Mouse (Mus musculus): Measurements from ENCODE around the gene Slc38a2. TPM values are rescaled to one million over a fixed set of nuclear protein-coding genes. Genes with fewer than 3 reads are reported as not detected.
A peak's percentile ranks its signal among the peaks of the same experiment; 100 is the strongest.

The Slc38a2 gene
- polyA plus RNA-seq, 1 experiment from 2014 or later = 117 TPM

GRCm38 (mm10) chr15:96736663-96737385 is 37.3 kb upstream of the Slc38a2 start:
- no peak for ATAC-seq (ENCODE audit: insufficient number of reproducible peaks, low FRiP score, low TSS enrichment, low read depth)
- H3K4me1 ChIP-seq = peaks cover 13% of the 10 kb centered on the region; the same call in 1 of the 2 replicates

GRCm38 (mm10) chr15:96735562-96736160 is 36.1 kb upstream of the Slc38a2 start:
- Histone ChIP-seq H3K36me3 (no peaks in the 10 kb centered on the region), H3K9me3 (no peaks in the 10 kb centered on the region), H3K27ac (no peak overlapping the region), H3K4me1 (peaks cover 13% of the 10 kb centered on the region; the same call in 1 of the 2 replicates), H3K4me3 (no peak overlapping the region), H3K9ac (no peak overlapping the region), H3K4me2 (no peak overlapping the region), H3K27me3 (no peaks in the 10 kb centered on the region)
- no peak for ATAC-seq (ENCODE audit: insufficient number of reproducible peaks, low FRiP score, low TSS enrichment, low read depth)
- 82% methylated on average over 15 of the region's 15 CpGs for WGBS

More at GRCm38 (mm10) chr15:96736663-96737385, 37.3 kb upstream of the Slc38a2 start:
- Histone ChIP-seq H3K9me3 (no peaks in the 10 kb centered on the region), H3K27ac (no peak overlapping the region), H3K36me3 (no peaks in the 10 kb centered on the region), H3K4me3 (no peak overlapping the region), H3K4me2 (no peak overlapping the region), H3K27me3 (no peaks in the 10 kb centered on the region), H3K9ac (no peak overlapping the region)
- 70% methylated on average over 15 of the region's 15 CpGs for WGBS

- Histone ChIP-seq H3K27me3 (no peaks in the 10 kb centered on the region), H3K9ac (no peak overlapping the region), H3K9me3 (no peaks in the 10 kb centered on the region), H3K36me3 (no peaks in the 10 kb centered on the region), H3K4me2 (no peak overlapping the region), H3K27ac (peak overlapping the region; percentile 34; the same call in 1 of the 2 replicates), H3K4me3 (no peak overlapping the region), H3K4me1 (peaks cover 22% of the 10 kb centered on the region)
- WGBS = 43% methylated on average over 7 of the region's 7 CpGs
- ATAC-seq (ENCODE audit: insufficient number of reproducible peaks, low FRiP score, low TSS enrichment, low read depth) = no peak
Measured at GRCm38 (mm10) chr15:96734423-96734822, 34.9 kb upstream of the Slc38a2 start.

- Histone ChIP-seq H3K4me1 (peaks cover 39% of the 10 kb centered on the region), H3K36me3 (no peaks in the 10 kb centered on the region), H3K4me3 (no peak overlapping the region), H3K9me3 (no peaks in the 10 kb centered on the region), H3K9ac (no peak overlapping the region), H3K27me3 (no peaks in the 10 kb centered on the region), H3K27ac (0 out of 2 replicates have a peak overlapping the region, but pooled peaks have one; percentile 22), H3K4me2 (no peak overlapping the region)
- ATAC-seq (ENCODE audit: insufficient number of reproducible peaks, low FRiP score, low TSS enrichment, low read depth) = no peak
- 85% methylated on average over 9 of the region's 9 CpGs for WGBS
Measured at GRCm38 (mm10) chr15:96730416-96730815, 30.9 kb upstream of the Slc38a2 start.

- no peak overlapping the region for H3K4me3 ChIP-seq
- no peak for ATAC-seq (ENCODE audit: insufficient number of reproducible peaks, low FRiP score, low TSS enrichment, low read depth)
- 70% methylated on average over 9 of the region's 9 CpGs for WGBS
- H3K4me1 ChIP-seq = peaks cover 39% of the 10 kb centered on the region
- H3K4me2 ChIP-seq = no peak overlapping the region
- H3K9me3 ChIP-seq = no peaks in the 10 kb centered on the region
- no peaks in the 10 kb centered on the region for H3K27me3 ChIP-seq
- H3K36me3 ChIP-seq = no peaks in the 10 kb centered on the region
- H3K27ac ChIP-seq = no peak overlapping the region
- H3K9ac ChIP-seq = no peak overlapping the region
Measured at GRCm38 (mm10) chr15:96729785-96730184, 30.3 kb upstream of the Slc38a2 start.

GRCm38 (mm10) chr15:96728993-96729392 is 29.5 kb upstream of the Slc38a2 start:
- Histone ChIP-seq H3K4me3 (no peak overlapping the region), H3K27ac (peak overlapping the region; percentile 68), H3K4me1 (peaks cover 35% of the 10 kb centered on the region), H3K27me3 (no peaks in the 10 kb centered on the region), H3K36me3 (no peaks in the 10 kb centered on the region), H3K4me2 (no peak overlapping the region), H3K9me3 (no peaks in the 10 kb centered on the region), H3K9ac (no peak overlapping the region)
- no peak for ATAC-seq (ENCODE audit: insufficient number of reproducible peaks, low FRiP score, low TSS enrichment, low read depth)
- 29% methylated on average over 10 of the region's 10 CpGs for WGBS

GRCm38 (mm10) chr15:96728346-96728745 is 28.8 kb upstream of the Slc38a2 start:
- H3K27me3 ChIP-seq = no peaks in the 10 kb centered on the region
- peak overlapping the region; percentile 68 for H3K27ac ChIP-seq
- no peaks in the 10 kb centered on the region for H3K36me3 ChIP-seq
- H3K4me1 ChIP-seq = peaks cover 28% of the 10 kb centered on the region
- H3K9ac ChIP-seq = no peak overlapping the region
- ATAC-seq (ENCODE audit: insufficient number of reproducible peaks, low FRiP score, low TSS enrichment, low read depth) = no peak
- no peaks in the 10 kb centered on the region for H3K9me3 ChIP-seq
- 52% methylated on average over 4 of the region's 4 CpGs for WGBS
- H3K4me2 ChIP-seq = no peak overlapping the region
- no peak overlapping the region for H3K4me3 ChIP-seq

GRCm38 (mm10) chr15:96724506-96724905 is 25.0 kb upstream of the Slc38a2 start:
- Histone ChIP-seq H3K27ac (no peak overlapping the region), H3K9ac (no peak overlapping the region), H3K4me3 (no peak overlapping the region), H3K4me1 (peaks cover 18% of the 10 kb centered on the region), H3K4me2 (no peak overlapping the region), H3K36me3 (no peaks in the 10 kb centered on the region), H3K27me3 (no peaks in the 10 kb centered on the region), H3K9me3 (no peaks in the 10 kb centered on the region)
- no peak for ATAC-seq (ENCODE audit: insufficient number of reproducible peaks, low FRiP score, low TSS enrichment, low read depth)

GRCm38 (mm10) chr15:96722228-96722627 is 22.7 kb upstream of the Slc38a2 start:
- no peaks in the 10 kb centered on the region for H3K9me3 ChIP-seq
- no peak overlapping the region for H3K4me2 ChIP-seq
- no peaks in the 10 kb centered on the region for H3K27me3 ChIP-seq
- H3K27ac ChIP-seq = no peak overlapping the region
- no peaks in the 10 kb centered on the region for H3K36me3 ChIP-seq
- H3K4me3 ChIP-seq = no peak overlapping the region
- ATAC-seq (ENCODE audit: insufficient number of reproducible peaks, low FRiP score, low TSS enrichment, low read depth) = no peak
- H3K4me1 ChIP-seq = peaks cover 8% of the 10 kb centered on the region
- H3K9ac ChIP-seq = no peak overlapping the region
- 80% methylated on average over 7 of the region's 7 CpGs for WGBS

- WGBS = 81% methylated on average over 6 of the region's 6 CpGs
- Histone ChIP-seq H3K9ac (no peak overlapping the region), H3K4me2 (no peak overlapping the region), H3K9me3 (no peaks in the 10 kb centered on the region), H3K27ac (no peak overlapping the region), H3K36me3 (no peaks in the 10 kb centered on the region), H3K4me1 (peaks cover 7% of the 10 kb centered on the region; the same call in 1 of the 2 replicates), H3K4me3 (no peak overlapping the region), H3K27me3 (no peaks in the 10 kb centered on the region)
- no peak for ATAC-seq (ENCODE audit: insufficient number of reproducible peaks, low FRiP score, low TSS enrichment, low read depth)
Measured at GRCm38 (mm10) chr15:96720146-96720545, 20.6 kb upstream of the Slc38a2 start.

GRCm38 (mm10) chr15:96718466-96718865 is 18.9 kb upstream of the Slc38a2 start:
- no peak overlapping the region for H3K4me2 ChIP-seq
- H3K9ac ChIP-seq = no peak overlapping the region
- no peak overlapping the region for H3K4me3 ChIP-seq
- H3K27me3 ChIP-seq = no peaks in the 10 kb centered on the region
- no peaks in the 10 kb centered on the region for H3K36me3 ChIP-seq
- H3K4me1 ChIP-seq = peaks cover 7% of the 10 kb centered on the region; the same call in 1 of the 2 replicates
- WGBS = 67% methylated on average over 7 of the region's 7 CpGs
- no peak overlapping the region for H3K27ac ChIP-seq
- ATAC-seq (ENCODE audit: insufficient number of reproducible peaks, low FRiP score, low TSS enrichment, low read depth) = no peak
- no peaks in the 10 kb centered on the region for H3K9me3 ChIP-seq

- 43% methylated on average over 3 of the region's 3 CpGs for WGBS
Measured at GRCm38 (mm10) chr15:96717181-96717580, 17.7 kb upstream of the Slc38a2 start.

More at GRCm38 (mm10) chr15:96717181-96717580, 17.7 kb upstream of the Slc38a2 start:
- H3K4me1 ChIP-seq = peaks cover 7% of the 10 kb centered on the region; the same call in 1 of the 2 replicates
- no peaks in the 10 kb centered on the region for H3K27me3 ChIP-seq
- no peaks in the 10 kb centered on the region for H3K9me3 ChIP-seq
- no peak overlapping the region for H3K4me3 ChIP-seq
- no peak for ATAC-seq (ENCODE audit: insufficient number of reproducible peaks, low FRiP score, low TSS enrichment, low read depth)
- H3K27ac ChIP-seq = no peak overlapping the region
- no peaks in the 10 kb centered on the region for H3K36me3 ChIP-seq
- H3K4me2 ChIP-seq = no peak overlapping the region
- no peak overlapping the region for H3K9ac ChIP-seq

Data from limb, embryonic 15.5 days (tissue).